Mouse (Mus musculus) ES-Bruce4 (cell line): ENCODE measurements around the gene Lgr5. TPM values are rescaled to one million over a fixed set of nuclear protein-coding genes. Genes with fewer than 3 reads are reported as not detected.

Experiments used
- H3K27ac ChIP-seq: 2 replicates; pipeline ENCODE4 v1.5.1; 2012; ENCODE audit warnings: low read length, inconsistent platforms; ENCODE audit not compliant: insufficient read depth
- H3K27me3 ChIP-seq: 2 replicates; pipeline ENCODE4 v1.6.1; 2012; ENCODE audit warnings: mild to moderate bottlenecking, low read length, inconsistent platforms; ENCODE audit not compliant: control insufficient read depth, poor library complexity, insufficient read depth, severe bottlenecking
- H3K36me3 ChIP-seq: 2 replicates; pipeline ENCODE4 v1.6.1; 2012; ENCODE audit warnings: inconsistent platforms, mild to moderate bottlenecking, low read length, moderate library complexity; ENCODE audit not compliant: control insufficient read depth, poor library complexity, insufficient read depth, severe bottlenecking
- H3K4me1 ChIP-seq: one replicate; pipeline ENCODE4 v1.8.1; 2011; ENCODE audit warnings: low read length; ENCODE audit not compliant: control insufficient read depth, insufficient read depth
- H3K4me3 ChIP-seq: 2 replicates; pipeline ENCODE4 v1.5.1; 2011; ENCODE audit warnings: low read depth, mild to moderate bottlenecking, low read length
- H3K9ac ChIP-seq: 2 replicates; pipeline ENCODE4 v1.6.1; 2012; ENCODE audit warnings: low read depth, mild to moderate bottlenecking, inconsistent platforms; ENCODE audit not compliant: poor library complexity, severe bottlenecking
- H3K9me3 ChIP-seq: replicated peaks from 2 replicates; pipeline ENCODE4 v1.6.1; 2012; ENCODE audit warnings: mild to moderate bottlenecking, low read length, inconsistent platforms; ENCODE audit not compliant: control insufficient read depth, poor library complexity, insufficient read depth, severe bottlenecking
- CTCF ChIP-seq: IDR thresholded peaks from one replicate; pipeline ENCODE4 v1.8.1; 2011; ENCODE audit warnings: low read depth, low read length
- EP300 ChIP-seq: IDR thresholded peaks from 2 replicates; pipeline ENCODE4 v1.6.1; 2011; ENCODE audit warnings: low read depth, low read length; ENCODE audit not compliant: insufficient read depth
- POLR2A ChIP-seq: IDR thresholded peaks from one replicate; pipeline ENCODE4 v1.8.1; 2011; ENCODE audit warnings: low read length; ENCODE audit not compliant: insufficient read depth
- polyA plus RNA-seq: library from polyadenylated mRNA; stranded (reverse); fragments of >200 nt; gene quantifications from 2 replicates; pipeline ENCODE4 v1.2.4, GENCODE M21; 2011; ENCODE audit warnings: low read depth; ENCODE audit not compliant: missing spikeins, insufficient read depth, insufficient read length

Lgr5 gene
- 0.27 TPM in 1 of 2 replicates, not detected in the other for polyA plus RNA-seq

- Histone ChIP-seq H3K4me3 (peak within 1 kb of the TSS; percentile 67), H3K4me1 (no peaks in the 10 kb centered on the region), H3K9ac (no peak within 1 kb of the TSS), H3K27ac (no peak within 1 kb of the TSS), H3K36me3 (no peaks in the 10 kb centered on the region), H3K9me3 (no peaks in the 10 kb centered on the region), H3K27me3 (peaks cover 17% of the 10 kb centered on the region)
- TF ChIP-seq EP300 (no peak), POLR2A (no peak), CTCF (peak; percentile 18)
These were observed at the start of gene Lgr5 for GRCm38 (mm10) chr10:115587301-115587969. Lgr5 (minus strand) TSS chr10:115587780.

- Histone ChIP-seq H3K27ac (no peak overlapping the region), H3K9me3 (no peaks in the 10 kb centered on the region), H3K4me3 (no peak overlapping the region), H3K9ac (no peak overlapping the region), H3K4me1 (no peaks in the 10 kb centered on the region), H3K36me3 (no peaks in the 10 kb centered on the region), H3K27me3 (no peaks in the 10 kb centered on the region)
- TF ChIP-seq POLR2A (no peak), CTCF (no peak), EP300 (no peak)
These were observed 39.1 kb upstream of the Lgr5 start for GRCm38 (mm10) chr10:115626678-115627077.

- no peaks in the 10 kb centered on the region for H3K4me1 ChIP-seq
- H3K4me3 ChIP-seq, result no peak overlapping the region
- no peaks in the 10 kb centered on the region for H3K36me3 ChIP-seq
- H3K27ac ChIP-seq, result no peak overlapping the region
- H3K27me3 ChIP-seq, result no peaks in the 10 kb centered on the region
- H3K9ac ChIP-seq, result no peak overlapping the region
- TF ChIP-seq POLR2A, result no peak
- no peak for TF ChIP-seq CTCF
- no peak for TF ChIP-seq EP300
- H3K9me3 ChIP-seq, result no peaks in the 10 kb centered on the region
These were observed 37.4 kb upstream of the Lgr5 start for GRCm38 (mm10) chr10:115624957-115625356.

GRCm38 (mm10) chr10:115623956-115624671 lies 36.5 kb upstream of the Lgr5 start:
- no peak for TF ChIP-seq POLR2A
- no peak for TF ChIP-seq EP300
- no peak for TF ChIP-seq CTCF
- no peak overlapping the region for H3K4me3 ChIP-seq
- no peaks in the 10 kb centered on the region for H3K9me3 ChIP-seq
- H3K9ac ChIP-seq, result no peak overlapping the region
- H3K27ac ChIP-seq, result no peak overlapping the region
- H3K4me1 ChIP-seq, result no peaks in the 10 kb centered on the region
- H3K27me3 ChIP-seq, result no peaks in the 10 kb centered on the region
- H3K36me3 ChIP-seq, result no peaks in the 10 kb centered on the region

- TF ChIP-seq EP300 (no peak), CTCF (no peak), POLR2A (no peak)
These were observed 35.9 kb upstream of the Lgr5 start for GRCm38 (mm10) chr10:115623481-115623880.

GRCm38 (mm10) chr10:115618288-115618856 lies 30.8 kb upstream of the Lgr5 start:
- H3K27ac ChIP-seq, result no peak overlapping the region
- no peaks in the 10 kb centered on the region for H3K27me3 ChIP-seq
- H3K4me3 ChIP-seq, result no peak overlapping the region
- no peak for TF ChIP-seq POLR2A
- no peak for TF ChIP-seq CTCF
- no peak for TF ChIP-seq EP300
- no peaks in the 10 kb centered on the region for H3K36me3 ChIP-seq
- no peaks in the 10 kb centered on the region for H3K4me1 ChIP-seq
- H3K9me3 ChIP-seq, result no peaks in the 10 kb centered on the region
- H3K9ac ChIP-seq, result no peak overlapping the region

More at GRCm38 (mm10) chr10:115623481-115623880, 35.9 kb upstream of the Lgr5 start:
- H3K4me3 ChIP-seq, result no peak overlapping the region
- no peak overlapping the region for H3K27ac ChIP-seq
- no peaks in the 10 kb centered on the region for H3K9me3 ChIP-seq
- H3K27me3 ChIP-seq, result no peaks in the 10 kb centered on the region
- H3K36me3 ChIP-seq, result no peaks in the 10 kb centered on the region
- H3K4me1 ChIP-seq, result no peaks in the 10 kb centered on the region
- H3K9ac ChIP-seq, result no peak overlapping the region
